Mouse (Mus musculus) cerebellum, adult 9-10 months (tissue): ENCODE results near the gene Usp11.
"Not testable (repeated sequence)": the region's sequence is repeated elsewhere in the genome, so short reads cannot be mapped to it uniquely, and the experiment has no call there.

Source experiments
- DNase-seq: peaks from one replicate; pipeline ENCODE4 v3.0.0; 2022

The Usp11 gene

DNA sequence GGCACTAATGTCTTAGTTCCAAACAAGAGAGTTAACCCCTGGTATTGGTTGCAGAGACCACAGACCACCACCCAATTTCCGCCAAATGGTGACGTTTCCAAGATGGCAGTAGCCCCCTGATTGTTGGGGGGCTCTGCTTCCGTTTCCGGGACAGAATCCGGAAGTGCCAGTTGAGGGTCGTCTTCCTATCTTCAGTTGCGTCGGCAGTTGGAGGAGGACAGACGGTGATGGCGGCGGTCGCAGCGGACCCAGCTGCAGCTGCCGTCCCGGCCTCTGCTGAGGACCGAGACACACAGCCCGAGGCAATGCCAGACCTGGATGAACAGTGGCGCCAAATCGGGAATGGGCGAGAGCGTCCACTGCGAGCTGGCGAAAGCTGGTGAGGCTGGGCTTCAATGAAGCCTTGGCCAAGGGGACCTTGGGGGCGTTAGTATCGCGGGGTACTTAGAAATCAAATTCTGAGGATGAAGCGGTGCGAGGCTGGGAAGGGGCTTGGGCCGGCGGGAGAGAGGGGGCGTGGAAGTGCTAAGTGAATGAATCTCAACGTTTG, at the start of gene Usp11:
Gene Usp11, plus strand, starts transcription at position 166 of the 550 bp plus-strand sequence.
- peak; percentile 39 for DNase-seq

DNA sequence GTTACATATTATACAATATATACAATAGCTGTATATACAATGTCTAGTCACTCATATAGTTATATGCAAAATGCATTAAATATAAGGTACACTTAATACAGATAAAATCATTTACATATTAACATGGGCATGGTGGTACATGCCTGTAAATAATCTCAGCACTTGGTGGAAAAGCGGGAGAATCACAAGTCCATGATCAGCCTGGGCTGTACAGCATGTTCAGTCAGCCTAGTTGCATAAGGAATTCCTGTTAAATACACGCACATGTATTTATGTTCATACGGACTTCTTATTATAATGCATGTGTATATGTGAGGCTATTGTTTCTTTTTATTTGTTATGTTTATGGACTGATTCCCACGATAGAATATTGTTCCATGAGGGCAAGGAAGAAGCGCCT, 46.1 kb upstream of the Usp11 start:
- peak; percentile 18 for DNase-seq

DNA sequence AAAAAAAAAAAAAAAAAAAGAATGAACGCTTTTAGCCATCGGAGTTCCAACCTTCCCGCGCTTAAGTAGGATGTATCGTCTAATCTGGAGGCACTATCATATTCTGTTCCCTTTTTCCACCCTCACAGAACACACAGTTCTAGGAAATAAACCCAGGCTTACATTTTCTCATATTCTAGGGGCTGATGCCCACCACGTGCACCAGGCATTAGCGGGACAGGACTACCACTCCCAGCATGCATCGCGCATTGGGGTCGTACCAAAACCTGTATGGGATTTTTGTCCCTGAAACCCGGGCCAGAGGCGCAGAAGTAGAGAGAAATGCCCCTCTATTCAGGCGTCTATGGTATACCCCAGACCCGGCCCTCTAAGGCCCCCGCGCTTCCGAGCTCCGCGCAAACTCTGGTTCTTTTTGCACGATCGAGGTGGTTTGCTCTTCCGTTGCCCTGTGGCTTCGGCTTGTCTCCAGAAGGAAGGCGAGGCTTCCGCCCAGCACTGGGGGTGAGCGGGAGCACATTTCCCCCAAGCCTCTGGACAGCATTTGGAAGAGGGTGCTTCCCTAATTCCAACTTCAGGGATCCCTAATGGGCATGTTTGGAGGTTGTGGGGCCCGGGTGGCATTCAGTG, 45.6 kb upstream of the Usp11 start, which contains the start of gene Uba1:
Gene Uba1, plus strand, starts transcription at position 301 of the 627 bp plus-strand sequence.
- peak; percentile 78 for DNase-seq

DNA sequence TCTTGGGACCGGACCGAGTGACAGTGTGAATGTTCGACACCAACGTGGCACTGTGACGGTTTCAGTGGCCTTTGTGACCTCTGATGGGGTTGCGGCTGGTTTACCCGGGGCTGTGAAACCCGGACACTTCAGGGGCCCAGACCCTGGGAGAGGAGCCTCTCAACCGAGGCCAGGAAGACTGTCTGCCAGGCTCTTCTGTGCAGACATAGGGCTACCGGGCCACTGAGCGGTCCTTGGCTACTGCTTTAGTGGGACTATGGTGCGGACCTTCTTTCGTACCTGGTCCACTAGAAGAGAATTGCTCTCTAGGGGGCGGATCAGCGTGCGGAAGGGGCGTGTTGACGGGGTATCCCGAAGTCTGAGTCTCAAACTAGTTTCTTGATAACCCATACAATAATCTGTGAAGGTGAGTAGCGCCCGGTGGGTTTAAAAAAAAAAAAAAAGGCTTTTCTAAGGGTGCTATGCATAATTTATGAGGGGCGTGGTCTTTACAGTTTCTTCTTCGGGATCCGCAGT, 44.8 kb upstream of the Usp11 start:
- DNase-seq: peak; percentile 21

DNA sequence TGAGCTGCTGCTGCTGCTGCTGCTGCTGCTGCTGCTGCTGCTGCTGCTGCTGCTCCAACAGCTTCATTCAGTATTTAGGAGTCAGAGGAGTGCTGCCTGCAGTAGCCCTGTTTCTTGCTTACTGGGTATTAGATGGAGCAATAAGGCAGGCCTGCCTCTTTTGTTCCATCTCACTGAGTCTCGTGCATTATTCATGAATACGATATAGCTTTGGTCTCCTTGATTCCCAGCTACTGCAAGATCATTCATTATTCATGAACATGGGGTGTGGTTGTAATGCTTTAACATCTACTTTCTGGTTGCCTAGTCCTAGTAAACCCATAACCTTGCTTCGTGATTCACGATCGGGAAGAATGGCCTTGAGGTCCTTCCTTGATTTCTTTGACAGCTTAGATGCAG, 41.4 kb upstream of the Usp11 start:
- no peak for DNase-seq

DNA sequence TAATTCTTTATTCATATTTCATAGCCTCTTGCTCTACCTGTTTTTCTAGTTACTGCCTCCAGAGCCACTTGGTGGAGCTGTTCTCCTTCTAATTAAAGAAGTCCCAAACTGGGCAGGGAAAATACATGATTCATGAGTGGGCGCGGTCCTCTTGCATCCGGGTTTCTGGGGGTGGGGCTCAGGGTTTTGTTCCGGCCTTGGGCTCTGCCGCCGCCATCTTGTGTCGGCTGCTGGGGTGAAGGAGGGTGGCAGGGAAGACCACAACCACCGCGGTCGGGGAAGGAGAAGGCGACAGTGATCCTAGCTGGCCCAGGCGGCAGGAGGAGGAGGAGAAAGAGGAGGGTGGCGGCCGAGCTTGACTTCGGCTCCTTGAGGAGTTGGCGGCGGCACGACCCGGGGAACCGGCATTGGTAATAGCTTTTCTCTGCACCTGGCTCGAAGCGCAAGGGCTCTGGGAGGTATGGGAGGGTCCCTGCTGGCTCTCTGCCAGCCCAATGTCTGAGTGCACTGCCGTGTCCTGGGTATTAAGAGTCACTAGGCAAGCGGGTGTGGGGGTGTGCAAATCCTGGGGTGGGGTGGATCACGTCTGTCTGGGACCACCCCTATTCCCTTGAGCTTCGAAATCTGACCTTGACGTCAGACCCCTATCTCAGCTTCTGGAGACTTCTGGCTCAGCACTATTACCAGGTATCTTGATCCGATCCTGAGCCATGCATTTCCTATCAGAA, 40.8 kb upstream of the Usp11 start:
- DNase-seq: peak; percentile 93

DNA sequence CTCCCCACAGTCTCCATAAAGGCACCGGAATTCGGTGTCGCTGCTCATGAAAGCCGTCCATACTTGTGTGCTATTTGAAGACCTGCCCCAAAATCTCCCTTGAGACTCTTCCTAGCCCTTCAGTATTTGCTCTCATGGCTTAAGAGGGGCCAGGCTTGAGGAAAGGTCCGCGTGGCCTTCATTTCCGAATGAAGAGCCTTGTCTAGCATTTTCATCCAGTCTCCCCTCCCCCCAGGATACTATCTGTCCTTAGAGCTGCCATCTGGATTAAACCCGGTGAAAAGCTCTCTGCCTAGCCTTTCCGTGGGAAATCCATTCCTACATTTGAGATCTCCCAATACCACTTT, 40.3 kb upstream of the Usp11 start:
- peak; percentile 54 for DNase-seq

DNA sequence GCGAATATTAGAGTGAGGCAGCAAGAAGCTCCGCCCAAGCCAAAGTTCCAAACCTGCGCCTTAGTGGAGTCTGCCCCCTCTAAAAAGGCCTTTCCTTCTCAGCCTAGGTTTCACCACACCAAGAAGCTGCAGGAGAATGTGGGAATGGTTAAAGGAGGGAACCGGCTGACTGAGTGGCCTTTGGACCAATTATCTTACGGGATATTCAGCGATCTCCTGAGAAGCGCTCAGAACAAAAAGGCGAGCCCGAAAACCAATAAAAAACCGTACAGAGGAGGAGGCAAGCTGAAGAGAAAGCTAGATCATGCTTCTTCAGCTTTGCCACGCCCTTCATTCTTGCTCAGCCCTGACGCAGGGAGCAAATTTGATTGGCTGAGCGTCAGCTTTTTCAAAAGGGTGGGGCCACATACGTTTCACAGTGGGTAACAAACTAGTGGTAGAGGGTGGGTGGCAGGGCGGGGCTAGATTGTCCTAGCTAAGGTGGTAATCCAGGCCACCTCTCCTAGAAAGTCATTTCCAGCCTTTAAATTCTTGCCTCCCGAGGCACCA, 16.1 kb upstream of the Usp11 start, which contains the start of gene Cdk16:
Gene Cdk16, plus strand, starts transcription at position 436 of the 549 bp plus-strand sequence.
- peak; percentile 94 for DNase-seq

DNA sequence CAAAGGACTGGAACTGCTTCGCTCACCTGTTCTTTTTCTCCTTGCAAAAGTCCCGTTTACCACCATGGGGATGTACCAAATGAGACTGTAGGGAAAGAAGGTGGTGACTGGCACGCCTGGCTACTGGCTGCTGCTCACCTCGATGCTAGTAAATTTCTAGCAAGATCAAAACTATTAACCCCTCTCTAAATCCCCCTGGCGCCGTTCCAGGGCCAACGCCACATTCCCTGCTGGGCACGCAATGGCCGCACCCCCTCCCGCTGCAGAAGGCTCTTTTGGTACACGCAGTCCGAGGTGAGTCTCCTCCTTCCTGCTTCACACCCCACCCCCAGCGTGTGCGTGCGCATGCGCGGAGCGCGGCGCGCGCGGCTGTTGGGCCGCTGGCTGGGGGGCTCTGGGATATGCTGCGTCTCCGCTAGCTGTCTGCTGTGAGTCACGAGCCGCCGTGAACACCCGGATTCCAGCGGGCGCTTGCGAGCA, 15.6 kb upstream of the Usp11 start:
- DNase-seq: peak; percentile 91

DNA sequence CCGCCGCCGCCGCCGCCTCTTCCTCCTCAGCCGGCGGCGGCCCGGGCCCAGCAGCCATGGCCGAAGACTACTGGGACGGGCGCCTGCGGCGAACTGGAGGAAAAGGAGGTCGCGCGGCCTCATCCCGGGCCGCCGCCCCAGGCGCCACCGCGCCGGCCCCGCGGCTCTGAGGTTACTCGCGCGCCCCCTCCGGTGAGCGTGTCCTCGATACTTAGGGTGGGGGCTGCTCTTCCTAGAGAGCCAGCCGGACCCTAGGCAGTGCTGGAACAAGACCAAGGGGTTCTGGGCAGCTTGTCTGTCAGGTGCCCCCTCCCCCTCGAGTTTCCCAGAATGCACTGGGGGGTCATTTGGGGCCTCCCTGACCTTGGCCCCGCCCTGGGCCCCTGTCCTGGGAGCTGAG, 15.1 kb upstream of the Usp11 start:
- DNase-seq: peak; percentile 81

DNA sequence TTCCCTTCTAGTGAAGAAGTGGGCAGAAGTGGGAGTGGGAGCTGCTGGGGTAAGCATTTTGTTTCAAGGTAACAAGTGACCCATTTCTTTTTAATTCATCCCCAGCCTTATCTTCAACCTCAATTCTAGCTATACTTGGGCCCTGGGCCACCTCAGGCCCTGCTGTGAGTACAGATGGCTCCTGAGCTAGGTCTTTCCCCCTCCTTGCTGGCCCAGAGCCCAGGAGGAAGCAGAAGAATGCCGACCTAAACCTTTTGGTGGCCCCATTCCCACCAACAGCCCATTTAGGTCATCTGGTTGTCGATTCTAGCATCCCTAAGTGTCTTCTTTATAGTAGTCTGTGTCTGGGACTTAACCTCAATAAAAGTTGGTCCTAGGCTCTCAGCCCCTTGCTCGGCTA, 12.1 kb upstream of the Usp11 start:
- DNase-seq: peak; percentile 75

DNA sequence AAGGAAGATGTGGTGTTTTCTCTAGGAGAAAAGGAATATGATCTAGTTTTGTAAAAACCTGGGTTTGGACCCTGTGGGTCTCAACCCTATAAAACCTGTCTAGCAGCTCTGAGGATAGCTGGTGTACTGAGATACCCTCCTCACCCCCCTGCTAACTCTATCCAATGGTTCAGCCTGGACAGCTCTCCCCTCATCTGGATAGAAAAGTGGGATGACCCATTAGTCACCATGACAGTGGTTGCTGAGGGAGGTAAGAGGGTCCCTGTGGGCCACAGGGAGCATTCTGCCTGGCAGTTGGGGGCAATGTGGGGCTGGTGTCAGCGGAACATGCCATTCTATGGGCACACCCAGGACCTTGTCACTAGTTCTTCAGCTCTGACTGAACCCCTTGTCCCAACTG, 11.1 kb upstream of the Usp11 start:
- no peak for DNase-seq

DNA sequence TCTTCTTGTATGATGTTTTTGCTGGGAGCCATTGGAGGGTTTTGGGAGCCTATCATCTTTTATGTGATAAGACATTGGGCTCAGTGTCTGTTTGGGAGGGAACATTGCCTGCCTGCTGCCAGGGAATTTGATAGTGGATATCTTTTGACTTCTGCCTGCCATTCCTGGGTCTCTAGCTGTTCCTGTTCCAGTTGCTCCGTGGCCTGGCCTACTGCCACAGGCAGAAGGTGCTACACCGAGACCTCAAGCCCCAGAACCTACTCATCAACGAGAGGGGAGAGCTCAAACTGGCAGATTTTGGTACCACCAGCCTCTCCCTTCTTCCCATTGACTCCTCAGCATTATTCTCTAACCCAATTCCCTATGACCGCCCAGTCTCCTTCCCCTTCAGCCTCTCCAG, 7.9 kb upstream of the Usp11 start:
- DNase-seq: no peak

DNA sequence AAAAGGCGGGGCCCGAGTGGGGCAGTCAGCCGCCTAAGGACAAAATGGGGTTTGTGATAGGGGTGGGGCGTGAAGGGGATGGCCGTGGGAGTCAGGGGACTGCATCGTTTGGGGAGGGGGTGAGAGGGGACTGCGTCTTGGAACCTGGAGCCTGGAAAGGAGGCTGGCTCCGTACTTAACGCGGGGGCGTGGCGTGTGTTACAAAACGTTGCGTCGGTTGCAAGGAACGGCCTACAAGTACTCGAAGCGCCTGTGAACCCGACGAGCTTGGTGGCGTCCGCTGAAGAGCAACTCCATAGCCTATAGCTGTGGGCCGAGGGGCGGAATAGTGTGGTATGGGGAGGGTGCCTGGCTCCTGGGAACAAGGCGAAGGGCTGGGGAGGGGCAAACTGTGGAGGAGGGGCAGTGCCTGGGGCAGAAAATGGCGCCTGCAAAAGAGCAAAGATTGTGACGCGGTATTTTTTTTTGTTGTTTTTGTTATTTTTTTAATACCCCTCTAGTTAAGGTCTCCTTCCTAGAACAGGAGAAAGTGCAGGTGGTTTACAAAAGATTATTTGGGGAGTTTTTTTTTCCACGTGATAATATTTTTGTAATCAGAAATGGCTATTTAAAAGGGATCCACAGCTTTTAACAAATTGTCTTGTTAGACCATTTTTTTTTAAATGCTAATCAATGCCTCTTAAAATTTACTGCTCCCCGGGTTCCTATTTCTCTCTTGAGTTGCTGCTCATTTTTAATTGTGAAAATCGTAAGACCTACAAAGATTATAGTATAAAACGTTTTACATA, 783 bp downstream of the Usp11 start:
- DNase-seq: peak; percentile 83

DNA sequence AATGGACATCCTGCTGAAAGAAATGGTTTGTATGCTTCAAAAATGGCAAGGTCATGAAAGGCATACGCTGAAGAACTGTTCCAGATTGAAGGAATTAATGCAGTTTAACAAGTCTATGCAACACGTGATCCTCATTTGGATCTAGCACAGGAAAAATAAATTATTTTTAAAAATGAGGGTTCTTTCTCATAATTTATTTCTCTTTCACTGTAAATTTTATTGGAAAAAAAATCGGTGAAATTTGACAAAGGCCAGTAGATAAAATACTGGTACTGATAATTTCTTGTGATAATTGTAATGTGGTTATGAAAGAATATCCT, 1.3 kb downstream of the Usp11 start:
- no peak for DNase-seq

DNA sequence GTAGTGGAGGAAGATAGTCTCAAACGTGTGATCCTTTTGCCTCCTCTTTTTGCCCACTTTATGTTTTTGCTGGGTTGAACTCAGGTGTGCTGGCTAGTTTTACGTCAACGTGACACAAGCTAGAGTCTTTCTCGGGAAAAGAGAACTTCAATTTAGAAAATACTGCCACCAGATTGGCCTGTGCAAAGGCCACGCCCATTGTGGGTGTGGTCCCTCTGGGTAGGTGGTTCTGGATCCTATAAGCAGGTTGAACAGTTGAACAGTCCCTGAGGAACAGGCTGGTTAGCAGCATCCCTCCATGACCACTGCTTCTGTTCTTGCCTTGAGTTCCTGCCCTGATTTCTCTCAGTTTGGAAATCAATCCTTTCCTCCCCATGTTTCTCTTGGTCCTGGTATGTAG, 25.0 kb downstream of the Usp11 start:
- DNase-seq: no peak

DNA sequence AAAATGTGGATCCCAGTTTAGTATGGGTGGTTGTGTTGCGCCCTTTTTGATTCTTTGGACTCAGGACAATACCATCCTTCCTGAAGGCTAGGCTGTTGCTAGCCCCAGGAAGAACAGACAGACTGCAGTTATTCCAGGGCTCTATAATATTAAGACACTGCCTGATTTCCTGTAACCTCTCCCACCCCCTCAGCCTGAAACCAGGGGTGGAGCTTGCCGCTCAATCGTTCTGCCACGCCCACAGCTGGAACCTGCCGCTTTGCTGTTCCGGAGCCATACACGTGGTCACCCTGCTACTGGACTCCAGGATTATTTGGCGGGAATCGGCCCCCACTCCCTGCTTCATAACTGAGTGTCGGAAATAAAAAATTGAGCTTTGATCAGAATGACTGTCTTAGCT, 26.3 kb downstream of the Usp11 start:
- not testable (repeated sequence) for DNase-seq

DNA sequence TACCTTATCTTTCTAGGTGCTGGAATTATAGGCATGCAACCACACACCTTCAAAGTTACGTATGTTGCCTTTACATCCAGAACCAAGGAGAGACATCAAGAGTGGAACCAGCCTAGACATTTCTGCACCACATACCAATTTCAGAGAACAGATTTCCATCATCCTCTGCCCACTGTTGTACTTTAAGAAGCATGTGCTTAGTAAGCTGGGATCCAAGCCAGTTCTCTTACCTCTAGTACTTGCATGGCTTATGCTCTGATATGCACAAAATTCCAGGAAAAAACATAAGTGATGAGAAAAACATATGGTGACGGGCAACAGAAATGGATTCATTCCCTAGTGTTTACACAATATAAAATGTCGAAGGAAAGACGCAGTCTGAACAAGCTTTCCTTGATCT, 32.8 kb downstream of the Usp11 start:
- DNase-seq: no peak

DNA sequence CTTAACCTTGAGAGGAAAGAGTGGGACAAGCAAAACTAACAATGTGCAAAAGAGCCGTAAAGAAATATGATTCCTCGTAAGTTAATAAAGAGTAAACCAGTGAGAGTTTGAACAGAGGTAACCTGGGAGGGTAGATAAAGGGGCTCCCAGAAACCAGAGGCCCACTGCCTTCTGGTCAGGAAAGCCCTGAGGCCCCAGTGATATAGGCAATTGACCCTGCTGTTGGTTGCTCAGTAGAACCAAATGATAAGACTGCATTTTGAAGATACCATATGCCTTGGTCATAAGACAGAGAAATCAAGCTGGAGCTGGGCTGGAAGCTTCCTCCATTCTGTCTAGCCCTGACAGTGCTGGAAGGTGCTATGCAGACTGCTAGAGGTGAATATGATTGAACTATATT, 45.1 kb downstream of the Usp11 start:
- no peak for DNase-seq

DNA sequence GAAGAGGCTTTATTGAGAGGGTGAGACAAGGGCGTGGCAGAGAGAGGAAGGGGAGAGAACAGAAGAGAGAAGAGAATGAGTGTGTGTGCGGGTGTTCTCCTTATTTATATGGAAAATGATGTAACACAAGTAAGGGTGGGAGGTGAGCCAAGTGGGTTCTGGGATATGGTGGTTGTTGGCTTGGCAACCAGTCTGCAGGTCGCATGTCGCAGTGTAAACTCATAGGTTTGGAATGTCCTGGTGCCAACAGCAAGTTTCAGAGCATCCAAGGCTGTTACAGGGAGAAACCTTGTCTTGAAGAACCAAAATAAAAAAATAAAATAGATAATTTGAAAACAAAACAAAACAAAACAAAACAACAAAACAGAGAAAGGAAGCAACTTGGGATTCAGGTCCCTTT, 57.5 kb downstream of the Usp11 start:
- DNase-seq: no peak
